Mouse (Mus musculus) thymus, postnatal 10 days (tissue): ENCODE measurements around the gene Nudt14.
A peak's percentile ranks its signal among the peaks of the same experiment; 100 is the strongest.

ENCODE experiments used
- DNase-seq, 2 experiments: peaks; one replicate each; pipeline ENCODE4 v3.0.0; 2021; ENCODE audit warnings: low spot score in 2 of 2

Gene Nudt14

GRCm38 (mm10) chr12:112941776-112942713 is at the start of gene Nudt14:
Gene Nudt14 (minus strand): TSS chr12:112942124.
- peak; percentile 67 to 70 for DNase-seq

GRCm38 (mm10) chr12:112991444-112991843 is 49.5 kb upstream of the Nudt14 start:
- DNase-seq, result no peak

- DNase-seq, result no peak
These were observed 48.9 kb upstream of the Nudt14 start for GRCm38 (mm10) chr12:112990706-112991405.

GRCm38 (mm10) chr12:112987877-112988276 is 46.0 kb upstream of the Nudt14 start:
- DNase-seq, result peak in 1 of 2 experiments; percentile 58

GRCm38 (mm10) chr12:112985346-112985745 is 43.4 kb upstream of the Nudt14 start:
- DNase-seq, result peak in 1 of 2 experiments; percentile 46

- DNase-seq, result no peak
These were observed 40.1 kb upstream of the Nudt14 start for GRCm38 (mm10) chr12:112982031-112982430.

GRCm38 (mm10) chr12:112977156-112977555 is 35.2 kb upstream of the Nudt14 start:
- no peak for DNase-seq

- DNase-seq, result peak; percentile 86 to 88
These were observed 34.6 kb upstream of the Nudt14 start, which contains the start of gene Btbd6 for GRCm38 (mm10) chr12:112976371-112977073. Gene Btbd6 (plus strand): TSS chr12:112976482.

GRCm38 (mm10) chr12:112974736-112975135 is 32.8 kb upstream of the Nudt14 start:
- DNase-seq, result no peak

GRCm38 (mm10) chr12:112969616-112970015 is 27.7 kb upstream of the Nudt14 start:
- no peak for DNase-seq

- DNase-seq, result no peak
These were observed 27.0 kb upstream of the Nudt14 start for GRCm38 (mm10) chr12:112968943-112969342.

GRCm38 (mm10) chr12:112965783-112966182 is 23.9 kb upstream of the Nudt14 start:
- DNase-seq, result no peak

- DNase-seq, result no peak
These were observed 19.9 kb upstream of the Nudt14 start for GRCm38 (mm10) chr12:112961872-112962271.

- no peak for DNase-seq
These were observed 19.5 kb upstream of the Nudt14 start for GRCm38 (mm10) chr12:112961428-112961827.

GRCm38 (mm10) chr12:112959421-112959820 is 17.5 kb upstream of the Nudt14 start:
- DNase-seq, result peak; percentile 43 to 50

- DNase-seq, result peak; percentile 32 to 56
These were observed 16.4 kb upstream of the Nudt14 start for GRCm38 (mm10) chr12:112958303-112958702.

GRCm38 (mm10) chr12:112955800-112956199 is 13.9 kb upstream of the Nudt14 start:
- DNase-seq, result peak; percentile 46 to 73

- DNase-seq, result no peak
These were observed 11.1 kb upstream of the Nudt14 start for GRCm38 (mm10) chr12:112952926-112953565.

GRCm38 (mm10) chr12:112952433-112952832 is 10.5 kb upstream of the Nudt14 start:
- DNase-seq, result no peak

- no peak for DNase-seq
These were observed 9.4 kb upstream of the Nudt14 start for GRCm38 (mm10) chr12:112951150-112951842.

- DNase-seq, result no peak
These were observed 8.8 kb upstream of the Nudt14 start for GRCm38 (mm10) chr12:112950761-112951129.
